Mouse (Mus musculus) kidney, adult 2 months (tissue): ENCODE measurements at regions not wholly inside any gene's neighbourhood (a gene's known extent, or its start where the extent isn't known, plus 50 kb on each side); places are given as distances from the start of the nearest gene placed in this dataset.

Experiments
- CTCF ChIP-seq: fragments of 200-500 bp; conservative IDR thresholded peaks from 2 replicates; pipeline ENCODE4 v1.5.1; 2011; ENCODE audit warnings: low read depth, mild to moderate bottlenecking, control low read depth, low read length, moderate library complexity, mixed read lengths; ENCODE audit not compliant: insufficient read depth, insufficient read length
- POLR2A ChIP-seq: fragments of 200-500 bp; IDR thresholded peaks from one replicate; pipeline ENCODE4 v1.6.1; 2011; ENCODE audit warnings: low read depth, low read length, control low read depth

DNA sequence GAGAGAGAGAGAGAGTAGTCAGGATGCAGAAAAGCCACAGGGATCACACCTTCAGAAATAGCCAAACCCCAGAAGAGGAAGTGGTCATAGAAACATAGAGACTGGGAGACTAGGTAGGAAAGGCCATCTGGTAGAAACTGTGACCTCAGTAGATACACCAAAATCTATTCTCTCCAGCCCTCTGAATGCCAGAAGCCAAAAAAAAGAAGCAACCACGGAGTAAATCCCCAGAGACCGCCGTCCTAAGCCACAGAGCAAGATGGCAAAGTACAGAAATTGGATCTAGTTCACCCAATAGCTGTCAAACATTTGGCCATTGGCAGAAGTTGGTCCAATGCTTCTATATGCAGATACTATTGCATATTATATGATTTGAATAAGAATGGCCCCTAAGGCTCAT is 86.5 kb upstream of the Usp24 start:
- TF ChIP-seq CTCF (no peak), POLR2A (no peak)
